Mouse (Mus musculus) forebrain, embryonic 14.5 days (tissue): Measurements from ENCODE around the gene Camkk1. TPM values are rescaled to one million over a fixed set of nuclear protein-coding genes. Genes with fewer than 3 reads are reported as not detected.

Source experiments
- ATAC-seq: fragments of 200-750 bp; cut with Nextera tagmentation; 2 replicates; pipeline ENCODE4 v1.8.0; 2017; ENCODE audit warnings: mild to moderate bottlenecking, moderate library complexity
- DNase-seq: peaks from one replicate; pipeline ENCODE4 v3.0.0-alpha.2; 2015; ENCODE audit warnings: low spot score
- H3K27ac ChIP-seq: fragments of 300-500 bp; sonication (generic); 2 replicates; pipeline ENCODE4 v1.5.1; 2014; ENCODE audit warnings: low read depth, mild to moderate bottlenecking, control low read depth, low read length, moderate library complexity
- H3K27me3 ChIP-seq: fragments of 300-500 bp; sonication (generic); replicated peaks from 2 replicates; pipeline ENCODE4 v1.6.1; 2014; ENCODE audit warnings: low read length, control low read depth, mixed read lengths; ENCODE audit not compliant: control insufficient read depth, insufficient read depth
- H3K36me3 ChIP-seq: fragments of 300-500 bp; sonication (generic); 2 replicates; pipeline ENCODE4 v1.6.1; 2014; ENCODE audit warnings: low read length, control low read depth; ENCODE audit not compliant: control insufficient read depth, insufficient read depth
- H3K4me1 ChIP-seq: fragments of 300-500 bp; sonication (generic); 2 replicates; pipeline ENCODE4 v1.6.1; 2014; ENCODE audit warnings: antibody characterized with exemption, low read length, control low read depth; ENCODE audit not compliant: control insufficient read depth, insufficient read depth
- H3K4me2 ChIP-seq: fragments of 300-500 bp; sonication (generic); 2 replicates; pipeline ENCODE4 v1.6.1; 2014; ENCODE audit warnings: mild to moderate bottlenecking, control low read depth, low read length
- H3K4me3 ChIP-seq: fragments of 300-500 bp; sonication (generic); 2 replicates; pipeline ENCODE4 v1.5.1; 2014; ENCODE audit warnings: low read depth, low read length, control low read depth
- H3K9ac ChIP-seq: fragments of 300-500 bp; sonication (generic); 2 replicates; pipeline ENCODE4 v1.6.1; 2014; ENCODE audit warnings: mild to moderate bottlenecking, low read length, control low read depth, moderate library complexity
- H3K9me3 ChIP-seq: fragments of 300-500 bp; sonication (generic); replicated peaks from 2 replicates; pipeline ENCODE4 v1.6.1; 2016; ENCODE audit warnings: low read length, control low read depth, mixed read lengths; ENCODE audit not compliant: control insufficient read depth
- WGBS: fragments of 180-500 bp; shearing (Covaris S2); extraction: QIAGEN DNeasy Blood & Tissue Kit; methylation state at CpG from one replicate; pipeline ENCODE4 v1.1.7; 2014; 5-methylcytosine and 5-hydroxymethylcytosine counted together
- polyA plus RNA-seq: library from polyadenylated mRNA; unstranded; fragments of >200 nt; fragmentation: Nextera tagmentation; extraction: Ambion mirVana; gene quantifications from 2 replicates; pipeline ENCODE4 v1.2.1, GENCODE M21; 2014

Camkk1 gene
- polyA plus RNA-seq, 1 experiment from 2014 or later: 8.0 TPM

DNA sequence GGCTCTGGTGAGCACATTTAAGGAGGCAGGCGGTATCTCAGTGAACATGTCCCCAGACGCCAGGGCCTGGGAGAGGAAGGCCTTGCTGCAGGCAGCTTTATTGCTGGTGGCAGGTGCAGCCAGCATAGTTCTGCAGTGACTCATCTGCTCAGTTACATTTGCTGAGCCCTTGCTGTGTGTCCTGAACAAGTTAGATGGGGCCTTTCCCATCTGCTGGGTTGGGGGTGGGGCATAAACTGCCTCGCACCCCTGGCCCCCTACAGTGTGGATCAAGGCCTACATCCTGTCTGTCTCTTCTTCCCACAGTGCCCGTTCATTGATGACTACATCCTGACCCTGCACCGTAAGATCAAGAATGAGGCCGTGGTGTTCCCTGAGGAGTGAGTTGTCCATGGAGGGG, 18.1 kb downstream of the Camkk1 start:
- no peak for ATAC-seq
- 69% methylated on average over 6 of the region's 6 CpGs for WGBS
- DNase-seq: no peak
- Histone ChIP-seq H3K27me3 (no peaks in the 10 kb centered on the region), H3K4me3 (no peak overlapping the region), H3K36me3 (peaks cover 6% of the 10 kb centered on the region; the same call in 1 of the 2 replicates), H3K9me3 (no peaks in the 10 kb centered on the region), H3K9ac (no peak overlapping the region), H3K4me2 (no peak overlapping the region), H3K27ac (no peak overlapping the region), H3K4me1 (no peaks in the 10 kb centered on the region)

DNA sequence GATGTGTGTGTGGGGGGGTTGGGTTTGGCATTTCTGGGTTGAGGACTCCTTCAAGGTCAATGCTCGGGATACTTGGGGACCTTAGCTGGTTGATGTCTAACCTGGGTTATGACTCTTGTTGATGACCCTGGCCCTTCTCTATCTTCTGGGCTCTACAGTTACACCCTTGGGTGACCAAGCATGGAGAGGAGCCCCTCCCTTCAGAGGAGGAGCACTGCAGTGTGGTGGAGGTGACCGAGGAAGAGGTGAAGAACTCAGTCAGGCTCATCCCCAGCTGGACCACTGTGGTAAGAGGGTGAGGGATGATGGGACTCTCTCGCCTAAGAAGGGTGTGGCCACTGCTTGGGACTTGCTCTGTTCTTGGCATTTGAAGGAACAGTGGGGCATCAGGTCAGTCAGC, 18.9 kb downstream of the Camkk1 start:
- Histone ChIP-seq H3K9me3 (no peaks in the 10 kb centered on the region), H3K27ac (no peak overlapping the region), H3K9ac (no peak overlapping the region), H3K4me3 (no peak overlapping the region), H3K4me2 (no peak overlapping the region), H3K4me1 (no peaks in the 10 kb centered on the region), H3K27me3 (no peaks in the 10 kb centered on the region), H3K36me3 (peaks cover 6% of the 10 kb centered on the region; the same call in 1 of the 2 replicates)
- DNase-seq (no peak), ATAC-seq (no peak)
- WGBS: 79% methylated on average over 3 of the region's 3 CpGs

- Histone ChIP-seq H3K4me3 (no peak overlapping the region), H3K9me3 (no peaks in the 10 kb centered on the region), H3K4me2 (no peak overlapping the region), H3K36me3 (peaks cover 6% of the 10 kb centered on the region; the same call in 1 of the 2 replicates), H3K9ac (no peak overlapping the region), H3K4me1 (no peaks in the 10 kb centered on the region), H3K27ac (no peak overlapping the region), H3K27me3 (no peaks in the 10 kb centered on the region)
- ATAC-seq: peak; percentile 79
- peak; percentile 83 for DNase-seq
- WGBS: 59% methylated on average over 9 of the region's 9 CpGs
Observed at GRCm38 (mm10) chr11:73039102-73039799, 20.4 kb downstream of the Camkk1 start.

DNA sequence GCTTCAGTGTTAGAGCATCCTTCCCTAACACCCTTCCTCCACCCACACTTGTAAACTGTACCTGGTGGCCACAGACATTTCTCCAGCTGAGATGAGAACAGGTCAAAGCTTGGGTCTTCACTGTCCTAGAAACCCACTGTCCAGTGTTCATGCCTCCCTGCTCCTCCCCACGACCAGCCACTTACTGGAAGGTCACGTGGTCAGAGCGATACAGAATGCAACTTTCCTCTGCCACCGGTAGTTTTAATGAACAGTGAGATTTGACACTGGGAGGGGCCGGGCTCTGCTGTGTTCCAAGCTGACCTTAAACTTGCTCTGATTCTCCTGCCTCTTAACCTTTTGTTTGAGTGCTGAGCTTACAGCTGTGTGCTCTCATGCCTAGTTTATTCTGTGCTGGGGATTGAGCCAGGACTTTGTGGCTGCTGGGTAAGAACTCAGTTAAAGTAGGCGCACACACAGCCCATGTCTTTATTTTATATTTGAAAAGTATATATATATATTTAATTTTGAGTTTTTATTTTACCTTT, 25.5 kb downstream of the Camkk1 start:
- DNase-seq (no peak), ATAC-seq (no peak)
- no peak overlapping the region for H3K4me3 ChIP-seq
- H3K27ac ChIP-seq: no peak overlapping the region
- H3K27me3 ChIP-seq: no peaks in the 10 kb centered on the region
- no peaks in the 10 kb centered on the region; the same call in 1 of the 2 replicates for H3K4me1 ChIP-seq
- no peaks in the 10 kb centered on the region for H3K9me3 ChIP-seq
- WGBS: 59% methylated on average over 6 of the region's 6 CpGs
- no peak overlapping the region for H3K9ac ChIP-seq
- no peaks in the 10 kb centered on the region for H3K36me3 ChIP-seq
- no peak overlapping the region for H3K4me2 ChIP-seq

DNA sequence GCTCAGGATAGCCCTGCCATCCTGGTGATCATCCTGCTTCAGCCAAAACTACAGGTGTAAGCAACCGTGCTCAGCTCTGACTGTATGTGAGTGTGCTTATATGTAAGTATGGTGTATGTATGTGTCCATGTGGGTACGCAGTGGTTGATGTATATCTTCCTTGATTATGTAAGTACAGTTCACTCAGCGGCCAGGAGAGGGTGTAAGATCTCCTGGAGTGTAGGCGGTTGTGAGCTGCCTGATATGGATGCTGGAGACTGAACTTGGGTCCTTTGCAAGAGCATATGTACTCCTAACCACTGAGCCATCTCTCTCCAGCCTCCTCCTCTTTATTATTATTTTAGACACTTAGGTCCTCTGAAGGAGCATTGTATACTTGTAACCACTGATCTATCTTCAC, 26.0 kb downstream of the Camkk1 start:
- DNase-seq: no peak

GRCm38 (mm10) chr11:73047542-73047996, 28.8 kb downstream of the Camkk1 start, which contains the start of gene Ncbp3:
TSS of gene Ncbp3 (plus strand) at chr11:73047783.
- H3K4me2 ChIP-seq: peak within 1 kb of the TSS; percentile 60
- under 1% methylated on average over 39 of the region's 39 CpGs for WGBS
- H3K36me3 ChIP-seq: peaks cover 23% of the 10 kb centered on the region
- peak; percentile 97 for DNase-seq
- ATAC-seq: peak; percentile 94
- H3K9ac ChIP-seq: peak within 1 kb of the TSS; percentile 94
- H3K4me3 ChIP-seq: peak within 1 kb of the TSS; percentile 93
- peak within 1 kb of the TSS; percentile 88 for H3K27ac ChIP-seq
- no peaks in the 10 kb centered on the region; the same call in 1 of the 2 replicates for H3K4me1 ChIP-seq
- H3K27me3 ChIP-seq: no peaks in the 10 kb centered on the region
- H3K9me3 ChIP-seq: no peaks in the 10 kb centered on the region

More for the DNA sequence above, 26.0 kb downstream of the Camkk1 start:
- WGBS: 75% methylated on average over 4 of the region's 4 CpGs
- no peaks in the 10 kb centered on the region for H3K27me3 ChIP-seq
- no peak overlapping the region for H3K4me3 ChIP-seq
- no peak overlapping the region for H3K27ac ChIP-seq
- H3K4me2 ChIP-seq: no peak overlapping the region
- no peak for ATAC-seq
- no peak overlapping the region for H3K9ac ChIP-seq
- H3K4me1 ChIP-seq: no peaks in the 10 kb centered on the region; the same call in 1 of the 2 replicates
- H3K9me3 ChIP-seq: no peaks in the 10 kb centered on the region
- H3K36me3 ChIP-seq: no peaks in the 10 kb centered on the region

GRCm38 (mm10) chr11:73048030-73048876, 29.4 kb downstream of the Camkk1 start:
- Histone ChIP-seq H3K9ac (peak overlapping the region; percentile 94), H3K4me3 (peak overlapping the region; percentile 93), H3K9me3 (no peaks in the 10 kb centered on the region), H3K27me3 (no peaks in the 10 kb centered on the region), H3K36me3 (peaks cover 29% of the 10 kb centered on the region), H3K4me1 (no peaks in the 10 kb centered on the region; the same call in 1 of the 2 replicates), H3K4me2 (peak overlapping the region; percentile 60), H3K27ac (peak overlapping the region; percentile 88)
- 2% methylated on average over 54 of the region's 55 CpGs for WGBS
- DNase-seq: peak; percentile 30
- ATAC-seq: peak; percentile 75

DNA sequence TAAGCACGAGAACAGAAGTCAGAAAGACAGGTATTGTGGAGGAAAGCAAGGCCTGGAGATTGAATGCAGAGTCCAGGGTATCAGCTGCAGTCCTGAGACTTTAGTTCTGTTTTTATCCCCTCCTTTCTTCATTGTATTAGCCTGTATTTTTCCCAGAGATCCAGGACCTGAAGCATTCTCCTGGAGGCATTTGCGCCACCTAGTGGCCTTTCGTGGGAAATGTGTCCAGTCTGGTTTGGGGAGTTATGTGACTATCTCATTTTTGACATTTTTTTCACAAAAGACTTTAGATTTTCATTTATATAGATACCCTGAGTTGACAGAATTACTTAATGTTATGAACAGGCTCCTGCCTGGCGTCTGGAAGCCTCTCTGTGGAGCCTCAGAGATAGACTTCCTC, 30.5 kb downstream of the Camkk1 start:
- peak overlapping the region; percentile 60 for H3K4me2 ChIP-seq
- peaks cover 40% of the 10 kb centered on the region for H3K36me3 ChIP-seq
- H3K9ac ChIP-seq: peak overlapping the region; percentile 94; the same call in 1 of the 2 replicates
- DNase-seq (peak; percentile 93), ATAC-seq (no peak)
- H3K4me3 ChIP-seq: peak overlapping the region; percentile 93; the same call in 1 of the 2 replicates
- no peaks in the 10 kb centered on the region for H3K27me3 ChIP-seq
- H3K4me1 ChIP-seq: no peaks in the 10 kb centered on the region; the same call in 1 of the 2 replicates
- WGBS: 4% methylated on average over 4 of the region's 4 CpGs
- H3K9me3 ChIP-seq: no peaks in the 10 kb centered on the region
- H3K27ac ChIP-seq: no peak overlapping the region
